Mouse (Mus musculus): ENCODE measurements around the gene Ncam2. TPM values are rescaled to one million over a fixed set of nuclear protein-coding genes. Genes with fewer than 3 reads are reported as not detected.

Gene Ncam2
- polyA plus RNA-seq, 1 experiment: 0.04 TPM

DNA sequence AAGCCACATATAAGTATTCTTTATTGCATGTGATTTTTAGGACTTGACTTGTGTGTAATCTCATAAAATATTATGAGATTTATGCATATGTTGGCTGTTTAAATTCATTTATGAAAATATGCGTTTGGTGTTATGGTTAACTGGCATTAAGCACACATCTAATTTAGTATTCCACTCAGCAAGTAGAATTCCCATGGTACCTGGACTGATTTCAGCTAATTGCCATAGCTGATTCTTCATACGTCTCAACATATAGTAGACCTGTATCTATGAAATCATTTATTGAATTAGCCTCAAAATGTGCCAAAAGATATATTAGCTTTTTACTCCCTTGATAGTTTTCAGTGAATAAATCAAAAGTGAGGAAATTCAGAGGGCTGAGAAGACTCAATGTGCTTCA, 302.1 kb downstream of the Ncam2 start:
- no peak for DNase-seq
- H3K4me3 ChIP-seq (replicated peaks; ENCODE audit: extremely low read depth, low read depth, low read length): no peak overlapping the region
- no peaks in the 10 kb centered on the region for H3K4me1 ChIP-seq (ENCODE audit: control insufficient read depth, insufficient read depth, low read length)
- TF ChIP-seq POLR2A (IDR thresholded peaks at IDR 0.05; ENCODE audit: borderline replicate concordance, extremely low read depth, low read depth, low read length): no peak
- TF ChIP-seq CTCF (IDR thresholded peaks at IDR 0.05; ENCODE audit: insufficient read depth, low read length): no peak
- WGBS: 78% methylated on average over 2 of the region's 2 CpGs

DNA sequence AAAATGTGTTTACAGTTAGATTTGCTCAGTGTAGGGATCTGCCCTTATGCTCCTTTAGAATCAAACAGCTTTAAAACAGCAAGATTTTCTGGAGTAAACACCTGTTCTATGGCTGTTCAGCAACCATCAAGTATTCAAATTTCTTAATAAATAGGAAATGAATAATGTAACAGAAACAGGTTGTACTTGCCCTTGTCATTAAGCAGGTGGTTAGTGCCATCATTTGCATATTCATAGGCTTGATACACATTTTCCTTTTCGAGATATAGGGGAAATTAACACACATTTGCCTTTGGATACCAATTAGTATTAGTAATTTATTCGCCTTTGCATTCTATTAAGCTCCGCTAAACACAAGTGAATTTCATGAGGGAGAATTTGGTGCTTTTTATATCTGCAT, 335.7 kb downstream of the Ncam2 start:
- Histone ChIP-seq H3K4me1 (ENCODE audit: control insufficient read depth, insufficient read depth, low read length) (no peaks in the 10 kb centered on the region), H3K4me3 (replicated peaks; ENCODE audit: extremely low read depth, low read depth, low read length) (no peak overlapping the region)
- TF ChIP-seq CTCF (IDR thresholded peaks at IDR 0.05; ENCODE audit: insufficient read depth, low read length) (no peak), POLR2A (IDR thresholded peaks at IDR 0.05; ENCODE audit: borderline replicate concordance, extremely low read depth, low read depth, low read length) (no peak)
- WGBS: 79% methylated on average over 3 of the region's 3 CpGs
- no peak for DNase-seq

DNA sequence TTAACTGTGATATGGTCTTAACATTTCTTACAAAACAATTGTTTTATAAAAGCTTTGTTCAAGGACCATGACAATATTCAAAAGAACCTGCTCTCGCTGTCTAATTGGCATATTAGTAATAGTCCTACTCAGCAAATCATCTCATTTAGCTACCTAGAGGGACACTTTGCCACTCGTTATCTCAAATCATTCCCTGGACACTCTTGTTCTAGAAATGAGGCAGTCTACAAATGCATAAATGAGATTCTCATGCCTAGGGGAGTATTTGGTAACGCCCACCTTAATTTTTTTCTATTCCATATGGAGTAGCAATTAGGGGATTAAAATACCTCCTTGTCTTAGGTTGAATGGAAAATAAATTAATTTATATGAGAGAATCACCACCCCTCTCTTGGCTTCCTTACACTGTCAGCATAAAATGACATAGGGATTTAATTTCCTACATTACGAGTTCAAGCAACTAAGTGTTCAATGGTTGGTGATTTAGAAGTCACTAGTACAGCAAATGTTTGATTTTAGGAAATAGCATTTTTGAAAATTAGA, 387.1 kb downstream of the Ncam2 start:
- no peaks in the 10 kb centered on the region for H3K4me1 ChIP-seq (ENCODE audit: control insufficient read depth, insufficient read depth, low read length)
- 77% methylated on average over 4 of the region's 4 CpGs for WGBS
- no peak for TF ChIP-seq POLR2A (IDR thresholded peaks at IDR 0.05; ENCODE audit: borderline replicate concordance, extremely low read depth, low read depth, low read length)
- TF ChIP-seq CTCF (IDR thresholded peaks at IDR 0.05; ENCODE audit: insufficient read depth, low read length): no peak
- no peak for DNase-seq
- no peak overlapping the region for H3K4me3 ChIP-seq (replicated peaks; ENCODE audit: extremely low read depth, low read depth, low read length)

DNA sequence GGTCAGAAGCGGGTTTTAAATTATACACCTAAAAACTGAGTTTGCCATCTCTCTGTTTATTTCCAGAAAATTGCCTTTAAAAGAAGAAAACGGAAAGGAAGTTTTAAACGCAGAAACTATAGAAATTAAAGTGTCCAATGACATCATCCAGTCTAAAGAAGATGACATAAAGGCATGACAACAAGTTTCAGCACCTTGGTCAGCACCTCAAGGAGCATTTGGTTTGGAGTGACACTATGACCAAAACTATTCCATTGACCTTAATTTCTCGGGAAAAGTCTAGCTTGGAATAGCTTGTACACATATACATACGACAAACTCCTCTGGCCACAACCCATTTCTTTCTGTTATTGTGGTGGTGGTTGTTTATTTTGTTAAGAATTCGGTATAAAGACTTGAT, 422.8 kb downstream of the Ncam2 start:
- no peaks in the 10 kb centered on the region for H3K4me1 ChIP-seq (ENCODE audit: control insufficient read depth, insufficient read depth, low read length)
- 38% methylated on average over 6 of the region's 6 CpGs for WGBS
- TF ChIP-seq CTCF (IDR thresholded peaks at IDR 0.05; ENCODE audit: insufficient read depth, low read length): no peak
- no peak for TF ChIP-seq POLR2A (IDR thresholded peaks at IDR 0.05; ENCODE audit: borderline replicate concordance, extremely low read depth, low read depth, low read length)
- no peak for DNase-seq
- no peak overlapping the region for H3K4me3 ChIP-seq (replicated peaks; ENCODE audit: extremely low read depth, low read depth, low read length)

DNA sequence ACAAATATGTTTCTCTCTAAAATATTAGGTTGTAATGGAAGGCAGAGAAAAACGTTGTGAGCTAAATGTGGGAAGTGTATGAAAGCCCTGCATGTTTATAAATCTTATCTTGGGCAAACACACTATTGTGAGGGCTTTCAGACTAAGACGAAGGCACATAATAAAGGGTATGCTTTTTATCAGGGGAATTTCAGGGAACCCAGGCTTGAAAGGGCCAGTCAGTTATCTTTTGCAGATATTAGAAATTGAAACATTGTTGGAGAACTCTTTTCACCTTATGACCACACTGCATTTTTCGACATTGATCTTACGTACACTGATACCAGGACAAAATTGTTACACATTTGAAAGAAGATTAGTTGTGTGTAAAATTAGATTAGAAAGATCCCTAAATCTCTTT, 423.3 kb downstream of the Ncam2 start:
- no peaks in the 10 kb centered on the region for H3K4me1 ChIP-seq (ENCODE audit: control insufficient read depth, insufficient read depth, low read length)
- H3K4me3 ChIP-seq (replicated peaks; ENCODE audit: extremely low read depth, low read depth, low read length): no peak overlapping the region
- no peak for DNase-seq
- WGBS: 54% methylated on average over 4 of the region's 4 CpGs
- TF ChIP-seq CTCF (IDR thresholded peaks at IDR 0.05; ENCODE audit: insufficient read depth, low read length) (no peak), POLR2A (IDR thresholded peaks at IDR 0.05; ENCODE audit: borderline replicate concordance, extremely low read depth, low read depth, low read length) (no peak)

DNA sequence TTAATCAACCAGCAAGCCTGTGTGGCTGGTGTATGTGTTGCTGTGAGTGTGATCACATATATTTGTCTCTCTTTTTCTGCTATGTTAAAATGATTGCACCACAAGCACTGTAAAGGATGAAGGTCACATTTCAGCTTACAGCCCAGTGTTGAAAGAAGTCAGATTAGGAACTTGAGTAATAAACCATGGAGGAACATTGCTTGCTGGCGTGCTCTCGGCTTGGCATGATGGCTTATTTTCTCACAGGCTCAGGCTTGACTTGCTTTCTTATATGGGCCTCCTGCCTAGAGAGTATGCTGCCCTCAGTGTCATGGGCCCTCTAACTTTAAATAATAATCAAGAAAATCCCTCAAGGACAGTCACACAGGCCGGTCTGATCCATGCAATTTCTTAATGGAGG, 449.8 kb downstream of the Ncam2 start:
- TF ChIP-seq POLR2A (IDR thresholded peaks at IDR 0.05; ENCODE audit: borderline replicate concordance, extremely low read depth, low read depth, low read length) (no peak), CTCF (IDR thresholded peaks at IDR 0.05; ENCODE audit: insufficient read depth, low read length) (no peak)
- H3K4me3 ChIP-seq (replicated peaks; ENCODE audit: extremely low read depth, low read depth, low read length): no peak overlapping the region
- WGBS: 66% methylated on average over 3 of the region's 3 CpGs
- DNase-seq: no peak
- H3K4me1 ChIP-seq (ENCODE audit: control insufficient read depth, insufficient read depth, low read length): no peaks in the 10 kb centered on the region

DNA sequence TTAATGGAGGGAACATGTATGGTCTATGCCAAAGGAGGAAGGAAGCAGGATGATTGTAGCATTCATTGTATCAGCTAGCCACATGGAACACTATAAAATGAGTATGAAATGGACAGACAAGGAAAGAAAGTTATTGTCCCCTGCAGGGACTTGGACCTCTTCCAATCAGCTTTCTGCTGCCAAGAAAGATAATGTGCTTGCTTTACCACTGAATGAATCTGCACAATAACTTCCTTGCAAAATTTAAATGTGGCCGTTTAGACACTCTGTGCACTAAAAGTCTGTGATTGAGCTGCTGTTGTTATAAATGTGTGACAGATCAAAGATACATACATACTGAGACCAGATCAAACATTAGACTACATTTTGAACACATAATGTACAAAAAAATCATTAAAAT, 451.1 kb downstream of the Ncam2 start:
- Histone ChIP-seq H3K4me1 (ENCODE audit: control insufficient read depth, insufficient read depth, low read length) (no peaks in the 10 kb centered on the region), H3K4me3 (replicated peaks; ENCODE audit: extremely low read depth, low read depth, low read length) (no peak overlapping the region)
- no peak for DNase-seq
- TF ChIP-seq CTCF (IDR thresholded peaks at IDR 0.05; ENCODE audit: insufficient read depth, low read length) (no peak), POLR2A (IDR thresholded peaks at IDR 0.05; ENCODE audit: borderline replicate concordance, extremely low read depth, low read depth, low read length) (no peak)
- 38% methylated on average over 1 of the region's 1 CpGs for WGBS

DNA sequence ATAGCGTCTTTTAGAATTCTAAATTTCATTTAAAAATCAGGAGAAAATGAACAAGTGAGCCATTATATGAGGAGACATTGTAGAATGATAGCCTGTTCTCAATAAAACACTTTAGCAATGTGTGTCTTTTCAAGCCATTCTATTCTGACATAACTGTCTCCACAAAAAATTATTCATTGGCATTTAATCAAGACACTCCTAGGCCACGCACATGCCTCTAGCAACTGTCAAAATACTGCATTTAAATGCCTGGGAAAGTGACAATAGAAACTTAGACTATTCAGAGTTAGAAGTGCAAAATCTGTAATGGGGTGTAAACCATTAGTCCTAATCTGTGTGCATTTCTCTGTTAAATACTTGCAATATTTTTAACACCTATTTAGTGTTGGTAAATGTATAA, 456.1 kb downstream of the Ncam2 start:
- WGBS: 70% methylated on average over 2 of the region's 2 CpGs
- TF ChIP-seq POLR2A (IDR thresholded peaks at IDR 0.05; ENCODE audit: borderline replicate concordance, extremely low read depth, low read depth, low read length) (no peak), CTCF (IDR thresholded peaks at IDR 0.05; ENCODE audit: insufficient read depth, low read length) (no peak)
- Histone ChIP-seq H3K4me3 (replicated peaks; ENCODE audit: extremely low read depth, low read depth, low read length) (no peak overlapping the region), H3K4me1 (ENCODE audit: control insufficient read depth, insufficient read depth, low read length) (no peaks in the 10 kb centered on the region)
- DNase-seq: no peak

DNA sequence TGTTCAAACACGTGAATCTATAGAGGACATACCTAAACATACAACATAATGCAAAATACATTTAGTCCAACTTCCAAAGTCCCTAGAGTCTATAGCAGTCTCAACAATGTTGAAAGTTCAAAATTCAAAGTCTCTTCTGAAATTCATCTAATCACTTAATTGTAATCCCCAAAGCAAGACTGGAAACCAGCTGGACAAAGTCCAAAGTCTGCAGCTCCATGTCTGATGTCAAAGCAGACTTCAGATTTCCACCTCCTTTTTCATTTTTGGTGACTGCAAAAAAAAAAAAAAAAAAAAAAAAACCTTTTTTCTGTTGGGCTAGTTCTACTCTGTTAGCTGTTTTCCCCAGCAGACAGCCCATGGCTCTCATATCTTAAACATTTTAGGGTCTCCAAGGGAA, 473.4 kb downstream of the Ncam2 start:
- WGBS: 60% methylated on average over 1 of the region's 1 CpGs
- TF ChIP-seq CTCF (IDR thresholded peaks at IDR 0.05; ENCODE audit: insufficient read depth, low read length): no peak
- no peak for TF ChIP-seq POLR2A (IDR thresholded peaks at IDR 0.05; ENCODE audit: borderline replicate concordance, extremely low read depth, low read depth, low read length)
- Histone ChIP-seq H3K4me3 (replicated peaks; ENCODE audit: extremely low read depth, low read depth, low read length) (no peak overlapping the region), H3K4me1 (ENCODE audit: control insufficient read depth, insufficient read depth, low read length) (no peaks in the 10 kb centered on the region)
- DNase-seq: no peak

DNA sequence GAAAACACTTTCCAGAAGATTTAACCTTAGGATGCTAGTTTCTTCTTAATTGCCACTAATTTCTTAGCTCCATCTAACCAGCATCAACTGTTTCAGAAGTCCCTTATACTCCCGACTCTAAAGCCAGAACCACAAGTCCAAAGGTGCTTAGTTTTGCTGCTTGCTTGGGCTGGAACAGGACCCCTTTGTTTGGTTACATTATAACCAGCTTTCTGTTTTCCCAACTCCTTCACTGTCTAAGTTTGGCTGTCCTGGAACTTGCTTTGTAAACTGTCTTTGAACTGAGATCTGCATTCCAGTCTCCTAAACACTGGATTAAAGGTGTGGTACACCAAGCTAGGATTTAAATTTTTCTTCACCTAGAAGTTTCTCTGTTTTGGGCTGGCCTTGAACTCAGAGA, 475.0 kb downstream of the Ncam2 start:
- TF ChIP-seq POLR2A (IDR thresholded peaks at IDR 0.05; ENCODE audit: borderline replicate concordance, extremely low read depth, low read depth, low read length) (no peak), CTCF (IDR thresholded peaks at IDR 0.05; ENCODE audit: insufficient read depth, low read length) (no peak)
- H3K4me1 ChIP-seq (ENCODE audit: control insufficient read depth, insufficient read depth, low read length): no peaks in the 10 kb centered on the region
- H3K4me3 ChIP-seq (replicated peaks; ENCODE audit: extremely low read depth, low read depth, low read length): no peak overlapping the region
- no peak for DNase-seq
- 63% methylated on average over 1 of the region's 1 CpGs for WGBS
